Mouse (Mus musculus): Measurements from ENCODE around the gene Cog1. TPM values are rescaled to one million over a fixed set of nuclear protein-coding genes. Genes with fewer than 3 reads are reported as not detected.

The Cog1 gene
- total and polyA plus RNA-seq, 3 experiments = 29.4 to 113 (median 37.4) TPM

GRCm38 (mm10) chr11:113669711-113670110 lies 20.7 kb downstream of the Cog1 start:
- H3K27ac ChIP-seq (ENCODE audit: control insufficient read depth, low read depth, low read length) = no peak overlapping the region
- no peaks in the 10 kb centered on the region; a peak in 1 of 4 replicates for H3K4me1 ChIP-seq (ENCODE audit: control insufficient read depth in 1 of 2, insufficient read depth in 2 of 2, low read length in 2 of 2)

GRCm38 (mm10) chr11:113673614-113674013 lies 24.6 kb downstream of the Cog1 start:
- no peak for DNase-seq (ENCODE audit: low read depth, low spot score)
- H3K27me3 ChIP-seq (ENCODE audit: control insufficient read depth in 1 of 2, insufficient read depth in 2 of 2, low read length in 2 of 2) = no peaks in the 10 kb centered on the region
- no peak overlapping the region for H3K9ac ChIP-seq (ENCODE audit: control insufficient read depth, low read depth, low read length, poor library complexity, severe bottlenecking)
- TF ChIP-seq MAFK (IDR thresholded peaks at IDR 0.05; ENCODE audit: borderline replicate concordance, low read depth, low read length) (no peak), USF1 (IDR thresholded peaks at IDR 0.05; ENCODE audit: low read depth, low read length) (no peak), MXI1 (IDR thresholded peaks at IDR 0.05; ENCODE audit: low read depth, low read length) (no peak), CHD2 (IDR thresholded peaks at IDR 0.05; ENCODE audit: low read length) (no peak), MEF2A (IDR thresholded peaks at IDR 0.05; ENCODE audit: extremely low read depth, insufficient replicate concordance, low read depth, low read length, poor library complexity, severe bottlenecking) (no peak), POLR2AphosphoS2 (IDR thresholded peaks at IDR 0.05; ENCODE audit: low read length) (no peak), MYB (IDR thresholded peaks at IDR 0.05; ENCODE audit: low read depth, low read length) (no peak), POLR2AphosphoS5 (IDR thresholded peaks at IDR 0.05; ENCODE audit: borderline replicate concordance, low read depth, low read length) (no peak), GABPA (IDR thresholded peaks at IDR 0.05; ENCODE audit: low read depth, low read length) (no peak), NRF1 (IDR thresholded peaks at IDR 0.05; ENCODE audit: insufficient read depth, low read depth, low read length, poor library complexity, severe bottlenecking) (no peak)
- no peak overlapping the region for H3K27ac ChIP-seq (ENCODE audit: control insufficient read depth, low read depth, low read length)
- peaks cover 3 to 56% of the 10 kb centered on the region in 2 experiments; a peak in 3 of 4 replicates for H3K36me3 ChIP-seq (ENCODE audit: control insufficient read depth in 1 of 2, insufficient read depth in 2 of 2, low read length in 2 of 2)
- peaks cover 30% of the 10 kb centered on the region for H3K79me2 ChIP-seq (ENCODE audit: control insufficient read depth, insufficient read depth, low read length, poor library complexity)
- no peaks in the 10 kb centered on the region for H3K9me3 ChIP-seq (replicated peaks; ENCODE audit: insufficient read depth, low read length)
- H3K4me3 ChIP-seq (ENCODE audit: control insufficient read depth in 1 of 2, insufficient read depth in 1 of 2, low read depth in 2 of 2, low read length in 2 of 2) = no peak overlapping the region
- no peaks in the 10 kb centered on the region for H3K4me1 ChIP-seq (ENCODE audit: control insufficient read depth in 1 of 2, insufficient read depth in 2 of 2, low read length in 2 of 2)

More at GRCm38 (mm10) chr11:113669711-113670110, 20.7 kb downstream of the Cog1 start:
- DNase-seq (ENCODE audit: low read depth, low spot score) = no peak
- Histone ChIP-seq H3K9ac (ENCODE audit: control insufficient read depth, low read depth, low read length, poor library complexity, severe bottlenecking) (no peak overlapping the region), H3K36me3 (ENCODE audit: control insufficient read depth in 1 of 2, insufficient read depth in 2 of 2, low read length in 2 of 2) (peaks cover 9 to 51% of the 10 kb centered on the region in 2 experiments), H3K9me3 (replicated peaks; ENCODE audit: insufficient read depth, low read length) (no peaks in the 10 kb centered on the region), H3K4me3 (ENCODE audit: control insufficient read depth in 1 of 2, insufficient read depth in 1 of 2, low read depth in 2 of 2, low read length in 2 of 2) (no peak overlapping the region), H3K79me2 (ENCODE audit: control insufficient read depth, insufficient read depth, low read length, poor library complexity) (peaks cover 13% of the 10 kb centered on the region), H3K27me3 (ENCODE audit: control insufficient read depth in 1 of 2, insufficient read depth in 2 of 2, low read length in 2 of 2) (no peaks in the 10 kb centered on the region)
- TF ChIP-seq SMC3 (IDR thresholded peaks at IDR 0.05; ENCODE audit: low read depth, low read length) (no peak), MAZ (IDR thresholded peaks at IDR 0.05; ENCODE audit: low read depth, low read length) (no peak), CHD1 (IDR thresholded peaks at IDR 0.05; ENCODE audit: low read depth, low read length) (no peak), POLR2AphosphoS2 (IDR thresholded peaks at IDR 0.05; ENCODE audit: low read length) (no peak), GATA1 (IDR thresholded peaks at IDR 0.05; ENCODE audit: low read depth, low read length) (no peak), MAX (IDR thresholded peaks at IDR 0.05; ENCODE audit: low read length) (no peak), JUND (IDR thresholded peaks at IDR 0.05; ENCODE audit: low read depth, low read length) (no peak)

Data from MEL (cell line).